Mouse (Mus musculus) thymus, adult 2 months (tissue): ENCODE results near the gene Alox5.

Experiments
- CTCF ChIP-seq: fragments of 200-500 bp; IDR thresholded peaks from 2 replicates; pipeline ENCODE4 v1.5.1; 2012; ENCODE audit warnings: mild to moderate bottlenecking, control low read depth, low read length, moderate library complexity, borderline replicate concordance; ENCODE audit not compliant: control insufficient read depth, poor library complexity, insufficient read depth; ENCODE audit errors: extremely low read depth
- POLR2A ChIP-seq: fragments of 200-500 bp; IDR thresholded peaks from 2 replicates; pipeline ENCODE4 v1.6.1; 2012; ENCODE audit warnings: mild to moderate bottlenecking, low read length, control low read depth, moderate library complexity; ENCODE audit not compliant: control insufficient read depth, poor library complexity, insufficient read depth; ENCODE audit errors: extremely low read depth

GRCm38 (mm10) chr6:116361993-116362392, 99.0 kb downstream of the Alox5 start:
- no peak for TF ChIP-seq CTCF
- TF ChIP-seq POLR2A: no peak
